Mouse (Mus musculus) subcutaneous adipose tissue, adult 2 months (tissue): ENCODE data around the gene Esyt2. TPM values are rescaled to one million over a fixed set of nuclear protein-coding genes. Genes with fewer than 3 reads are reported as not detected.

Source experiments
- polyA plus RNA-seq: library from polyadenylated mRNA; depleted of rRNA; stranded (reverse); fragments of >200 nt; gene quantifications from 2 replicates; pipeline ENCODE4 v1.2.3, GENCODE M21; 2012; ENCODE audit warnings: low replicate concordance; rRNA removed

The Esyt2 gene
- 14.7 and 28.3 TPM in 2 replicates for polyA plus RNA-seq

DNA sequence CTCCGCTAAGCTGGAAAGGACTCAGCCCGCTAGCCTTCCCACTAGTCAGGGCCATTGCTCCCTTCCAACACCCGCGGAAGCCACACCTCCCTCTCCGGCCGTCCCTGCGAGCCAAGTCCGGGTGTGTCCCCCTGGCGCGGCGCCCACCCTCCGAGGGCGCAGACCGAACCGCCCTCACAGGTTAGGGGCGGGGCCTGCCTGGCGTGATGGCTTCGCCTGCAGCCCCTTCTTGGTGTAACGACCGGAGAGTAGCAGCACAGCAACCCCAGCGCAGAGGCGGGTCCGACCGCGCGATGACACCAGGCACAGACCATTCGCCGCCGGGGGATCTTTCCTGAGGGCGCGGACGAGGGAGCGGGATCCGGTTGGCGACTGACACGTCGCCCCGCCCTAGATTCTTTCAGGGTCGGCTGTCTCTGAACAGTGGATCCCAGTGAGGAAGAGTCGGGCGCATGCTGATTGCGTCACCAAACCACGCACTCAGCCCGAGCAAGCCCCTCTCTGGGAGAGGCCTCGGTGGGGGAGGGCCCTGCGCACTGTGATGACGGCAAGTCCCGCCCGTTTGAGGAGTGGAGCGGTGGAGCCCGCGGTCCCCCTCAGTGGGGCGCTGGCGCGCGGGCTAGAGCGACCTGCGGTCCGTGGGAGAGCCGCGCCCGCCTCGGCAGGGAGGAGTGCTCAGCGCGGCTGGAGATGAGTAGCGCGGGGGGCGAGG lies at the start of gene Esyt2:
Gene Esyt2, plus strand, starts transcription at position 544 of the 712 bp plus-strand sequence.

DNA sequence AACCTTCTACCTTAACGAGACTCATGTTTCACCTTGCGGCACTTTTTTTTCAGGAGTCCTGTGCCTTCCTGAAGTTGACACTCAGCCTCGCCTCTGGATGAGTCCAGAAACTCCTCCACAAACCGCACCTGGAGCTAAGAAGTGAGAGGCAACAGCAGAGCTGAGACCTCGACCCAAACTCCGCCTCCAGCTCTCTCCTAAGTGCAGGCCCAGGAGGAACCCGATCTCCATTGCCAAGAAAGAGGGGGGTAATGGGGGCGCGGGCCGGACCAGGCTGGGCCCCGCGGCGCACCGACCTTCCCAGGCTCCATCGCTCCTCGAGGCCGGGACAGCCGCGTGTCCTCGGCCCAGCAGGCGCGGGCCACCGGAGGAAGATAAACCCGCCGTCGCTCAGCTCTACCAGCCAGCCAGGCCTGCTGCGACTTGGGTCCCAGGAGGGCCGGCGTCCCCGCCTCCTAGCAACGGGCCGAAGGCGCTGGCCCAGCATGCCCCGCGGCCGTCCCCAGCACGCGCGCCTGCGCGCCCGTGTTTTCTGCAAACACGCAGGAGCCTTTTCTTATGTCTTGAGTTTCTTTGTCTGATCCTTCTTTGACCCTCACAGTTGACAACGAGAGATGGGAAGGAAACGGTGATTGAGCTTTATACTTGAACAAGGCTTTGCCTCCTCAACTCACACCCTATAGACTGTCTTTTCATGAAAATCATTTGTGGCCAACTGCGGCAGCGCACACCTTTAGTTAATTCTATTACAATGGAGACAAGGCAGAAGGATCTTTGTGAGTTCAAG lies 18.2 kb upstream of the Esyt2 start, which contains the start of gene Wdr60:
Gene Wdr60, minus strand, starts transcription at position 468 of the 787 bp plus-strand sequence.

DNA sequence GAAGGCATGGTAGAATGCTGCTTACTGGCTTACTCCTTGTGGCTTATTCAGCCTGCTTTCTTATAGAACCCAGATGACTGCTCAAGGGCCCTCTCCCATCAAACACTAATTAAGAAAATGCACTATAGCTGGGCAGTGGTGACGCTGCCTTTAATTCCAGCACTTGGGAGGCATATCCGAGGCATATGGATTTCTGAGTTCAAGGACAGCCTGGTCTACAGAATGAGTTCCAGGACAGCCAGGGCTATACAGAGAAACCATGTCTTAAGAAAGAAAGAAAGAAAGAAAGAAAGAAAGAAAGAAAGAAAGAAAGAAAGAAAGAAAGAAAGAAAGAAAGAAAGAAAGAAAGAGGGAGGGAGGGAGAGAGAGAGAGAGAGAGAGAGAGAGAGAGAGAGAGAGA lies 5.9 kb upstream of the Esyt2 start, which contains the start of gene Gm11027:
Gene Gm11027, plus strand, starts transcription at position 301 of the 400 bp plus-strand sequence.

DNA sequence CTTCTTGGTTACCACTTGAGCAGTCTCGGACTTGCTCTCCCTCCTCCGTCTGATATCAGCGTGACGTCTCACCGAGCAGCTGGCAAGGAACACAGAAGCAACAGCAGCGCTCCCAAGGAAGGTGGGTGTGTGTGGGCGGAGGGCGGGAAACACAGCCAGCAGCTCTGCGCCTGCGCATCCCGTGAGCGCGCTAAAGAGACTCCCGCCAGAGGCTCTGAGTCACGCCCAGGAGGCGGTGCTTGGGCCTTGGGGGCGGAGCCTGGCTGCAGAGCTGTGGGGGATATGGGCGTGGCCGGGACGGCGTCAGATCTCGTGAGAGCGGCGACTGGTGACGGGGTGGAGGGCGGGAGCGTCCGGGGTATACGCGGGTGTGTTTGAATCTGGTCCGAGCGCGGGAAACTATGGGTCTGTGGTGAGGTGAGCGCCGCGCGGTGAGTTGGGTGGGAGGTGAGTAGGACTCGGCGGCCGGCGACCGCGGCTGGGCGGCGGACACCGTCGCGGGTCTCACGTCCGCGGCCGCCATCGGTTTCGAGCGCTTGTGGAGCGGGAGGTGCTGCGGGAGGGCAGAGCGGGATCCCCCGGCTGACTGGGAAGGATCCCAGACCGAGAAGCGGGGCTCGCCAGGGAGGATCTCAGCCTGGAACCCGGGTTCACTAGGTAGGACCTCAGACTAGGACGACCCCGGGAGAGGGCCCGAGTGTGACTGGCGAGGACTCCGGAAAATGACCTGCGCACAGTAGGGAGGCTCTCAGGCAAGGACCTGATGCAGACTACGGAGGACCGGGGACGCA lies 124.2 kb downstream of the Esyt2 start, which contains the start of gene Ncapg2:
Gene Ncapg2, plus strand, starts transcription at position 358 of the 791 bp plus-strand sequence.

Other genes starting within 250 kb of the Esyt2 start
- 9.2 and 14.2 TPM in 2 replicates for gene Zfp386, start 233.5 kb upstream of the Esyt2 start, polyA plus RNA-seq
- gene Vipr2, start 203.5 kb upstream of the Esyt2 start, polyA plus RNA-seq: 1.3 and 4.7 TPM in 2 replicates
- 5.3 and 9.8 TPM in 2 replicates for gene Wdr60, start 18.2 kb upstream of the Esyt2 start, polyA plus RNA-seq
- gene Gm11027, start 5.8 kb upstream of the Esyt2 start, polyA plus RNA-seq: not detected in 2 replicates
- 1.8 and 4.8 TPM in 2 replicates for gene Ncapg2, start 124.2 kb downstream of the Esyt2 start, polyA plus RNA-seq
- 0.11 and 0.14 TPM in 2 replicates for gene Ptprn2, start 204.5 kb downstream of the Esyt2 start, polyA plus RNA-seq